Mouse (Mus musculus) heart, postnatal 14 days (tissue): Measurements from ENCODE around the gene Shroom1. TPM values are rescaled to one million over a fixed set of nuclear protein-coding genes. Genes with fewer than 3 reads are reported as not detected.
A peak's percentile ranks its signal among the peaks of the same experiment; 100 is the strongest.
"Not testable (repeated sequence)": the region's sequence is repeated elsewhere in the genome, so short reads cannot be mapped to it uniquely, and the experiment has no call there.

Experiments used
- DNase-seq, 2 experiments: peaks; one replicate each; pipeline ENCODE4 v3.0.0; 2021 to 2022
- intact Hi-C: fragments of 180-260 bp; cut with DNase I; formaldehyde crosslinking; loops from one replicate; pipeline ENCODE4 v1.15.1; 2025
- long read RNA-seq, 2 experiments: library from polyadenylated mRNA; stranded (forward); transcript quantifications; one replicate each; pipeline ENCODE4 v2.0.0; 2021
- total RNA-seq, 2 experiments: library from RNA; stranded (reverse); gene quantifications; 2 replicates each; pipeline ENCODE4 v1.2.3; 2021

Gene Shroom1
- total RNA-seq, result under 1 TPM; 0.44 to 0.53 TPM
- long read RNA-seq, experiment 1, partial matches to known transcripts, result 0 of 2 reads
- long read RNA-seq, experiment 1, other reads (novel, unspliced or antisense), result 1 of 2 reads
- long read RNA-seq, experiment 2, partial matches to known transcripts, result 0 of 1 reads
- long read RNA-seq, experiment 2, other reads (novel, unspliced or antisense), result 0 of 1 reads

- DNase-seq, result peak; percentile 75
- intact Hi-C loops, result no loop called here
Observed at GRCm38 (mm10) chr11:53456474-53457371, at the start of gene Shroom1, which contains the start of gene Gm10447. TSS of gene Shroom1 (plus strand) at chr11:53457205. TSS of gene Gm10447 (minus strand) at chr11:53457110.

GRCm38 (mm10) chr11:53411738-53412137 lies 45.3 kb upstream of the Shroom1 start:
- intact Hi-C loops, result no loop called here
- peak in 1 of 2 experiments; percentile 24 for DNase-seq

- intact Hi-C loops, result loop anchor here (2.0 kb wide), 1 partner anchor 37 kb away; no protein-coding TSS in a partner anchor
- no peak for DNase-seq
Observed at GRCm38 (mm10) chr11:53413871-53414270, 43.1 kb upstream of the Shroom1 start.

GRCm38 (mm10) chr11:53418048-53418447 lies 39.0 kb upstream of the Shroom1 start:
- no peak for DNase-seq
- intact Hi-C loops, result no loop called here

GRCm38 (mm10) chr11:53423036-53423435 lies 34.0 kb upstream of the Shroom1 start, which contains the start of gene Leap2:
TSS of gene Leap2 (minus strand) at chr11:53423170.
- intact Hi-C loops, result no loop called here
- DNase-seq, result no peak

- intact Hi-C loops, result no loop called here
- DNase-seq, result no peak
Observed at GRCm38 (mm10) chr11:53424826-53425225, 32.2 kb upstream of the Shroom1 start.

- intact Hi-C loops, result no loop called here
- DNase-seq, result no peak
Observed at GRCm38 (mm10) chr11:53425251-53425650, 31.8 kb upstream of the Shroom1 start.

GRCm38 (mm10) chr11:53425711-53426255 lies 31.2 kb upstream of the Shroom1 start:
- intact Hi-C loops, result no loop called here
- DNase-seq, result no peak

- intact Hi-C loops, DNase-seq: not testable (repeated sequence)
Observed at GRCm38 (mm10) chr11:53426914-53427313, 30.1 kb upstream of the Shroom1 start.

- DNase-seq, result no peak
- intact Hi-C loops, result no loop called here
Observed at GRCm38 (mm10) chr11:53427993-53428715, 28.9 kb upstream of the Shroom1 start.

GRCm38 (mm10) chr11:53428716-53429057 lies 28.3 kb upstream of the Shroom1 start:
- no peak for DNase-seq
- intact Hi-C loops, result no loop called here

- intact Hi-C loops, result no loop called here
Observed at GRCm38 (mm10) chr11:53429182-53429581, 27.8 kb upstream of the Shroom1 start.

GRCm38 (mm10) chr11:53430300-53430669 lies 26.7 kb upstream of the Shroom1 start:
- intact Hi-C loops, result no loop called here
- no peak for DNase-seq

More at GRCm38 (mm10) chr11:53429182-53429581, 27.8 kb upstream of the Shroom1 start:
- no peak for DNase-seq

- peak; percentile 93 to 96 for DNase-seq
- intact Hi-C loops, result no loop called here
Observed at GRCm38 (mm10) chr11:53430670-53431346, 26.2 kb upstream of the Shroom1 start, which contains the start of the genes Uqcrq and Gdf9. TSS of gene Uqcrq (minus strand) at chr11:53430831. TSS of gene Gdf9 (plus strand) at chr11:53431023.

GRCm38 (mm10) chr11:53431347-53432056 lies 25.5 kb upstream of the Shroom1 start:
- intact Hi-C loops, result no loop called here
- DNase-seq, result peak in 1 of 2 experiments; percentile 17

- intact Hi-C loops, result no loop called here
- no peak for DNase-seq
Observed at GRCm38 (mm10) chr11:53433057-53433456, 23.9 kb upstream of the Shroom1 start.

GRCm38 (mm10) chr11:53435504-53435903 lies 21.5 kb upstream of the Shroom1 start:
- intact Hi-C loops, result no loop called here
- DNase-seq, result no peak

- DNase-seq, result no peak
- intact Hi-C loops, result no loop called here
Observed at GRCm38 (mm10) chr11:53436338-53436737, 20.7 kb upstream of the Shroom1 start.

- intact Hi-C loops, result no loop called here
- DNase-seq, result peak in 1 of 2 experiments; percentile 28
Observed at GRCm38 (mm10) chr11:53441921-53442320, 15.1 kb upstream of the Shroom1 start.
